Mouse (Mus musculus) olfactory bulb, adult 2 months (tissue): ENCODE results near the gene Olfr243. TPM values are rescaled to one million over a fixed set of nuclear protein-coding genes. Genes with fewer than 3 reads are reported as not detected.
"Not testable (repeated sequence)": the region's sequence is repeated elsewhere in the genome, so short reads cannot be mapped to it uniquely, and the experiment has no call there.

Experiments used
- H3K27ac ChIP-seq: fragments of 200-500 bp; 2 replicates; pipeline ENCODE4 v1.5.1; 2012; ENCODE audit warnings: low read depth, low read length; ENCODE audit not compliant: insufficient read depth
- H3K4me1 ChIP-seq: fragments of 200-500 bp; 2 replicates; pipeline ENCODE4 v1.6.1; 2012; ENCODE audit warnings: low read length; ENCODE audit not compliant: control insufficient read depth, insufficient read depth
- H3K4me3 ChIP-seq: fragments of 200-500 bp; 2 replicates; pipeline ENCODE4 v1.5.1; 2012; ENCODE audit warnings: mild to moderate bottlenecking, low read depth, low read length, moderate library complexity; ENCODE audit not compliant: insufficient read depth
- CTCF ChIP-seq: fragments of 200-500 bp; IDR thresholded peaks from 2 replicates; pipeline ENCODE4 v1.5.1; 2012; ENCODE audit warnings: low read depth, mild to moderate bottlenecking, low read length, moderate library complexity; ENCODE audit not compliant: insufficient read depth
- POLR2A ChIP-seq: fragments of 200-500 bp; IDR thresholded peaks from 2 replicates; pipeline ENCODE4 v1.6.1; 2012; ENCODE audit warnings: mild to moderate bottlenecking, low read depth, low read length, moderate library complexity; ENCODE audit not compliant: insufficient read depth
- whole genome bisulfite sequencing: fragments of 180-500 bp; shearing (Covaris S2); methylation state at CpG from one replicate; pipeline ENCODE4 v1.1.7; 2018; 5-methylcytosine and 5-hydroxymethylcytosine counted together
- polyA plus RNA-seq: library from polyadenylated mRNA; stranded (reverse); fragments of >200 nt; gene quantifications from 2 replicates; pipeline ENCODE4 v1.2.4, GENCODE M21; 2012; ENCODE audit warnings: low replicate concordance; ENCODE audit not compliant: missing spikeins, insufficient read depth, insufficient read length

Gene Olfr243
- polyA plus RNA-seq: not detected in 2 replicates

DNA sequence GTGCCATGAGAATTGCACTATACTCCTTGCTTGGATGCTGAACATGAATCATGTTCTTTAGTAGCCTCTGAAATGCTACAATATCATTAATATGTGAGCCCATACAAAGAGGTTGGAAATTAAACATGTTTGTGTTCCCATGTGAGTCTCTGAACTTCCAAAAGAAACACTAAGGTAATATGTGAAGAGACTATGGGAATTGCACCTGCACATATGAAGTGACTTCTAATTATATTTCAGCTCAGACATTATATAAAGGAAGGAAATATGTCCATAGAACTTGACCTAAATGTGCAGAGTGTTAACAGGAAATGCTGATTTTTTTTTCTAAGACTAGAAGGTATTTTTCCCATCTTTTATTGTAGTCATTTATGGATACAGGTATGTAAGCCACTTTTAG, at the start of gene Olfr243:
Olfr243 (plus strand) TSS at position 301 of the 400 bp plus-strand sequence.
- Histone ChIP-seq H3K4me1 (no peaks in the 10 kb centered on the region), H3K27ac (no peak within 1 kb of the TSS), H3K4me3 (no peak within 1 kb of the TSS)
- no peak for TF ChIP-seq POLR2A
- no peak for TF ChIP-seq CTCF

DNA sequence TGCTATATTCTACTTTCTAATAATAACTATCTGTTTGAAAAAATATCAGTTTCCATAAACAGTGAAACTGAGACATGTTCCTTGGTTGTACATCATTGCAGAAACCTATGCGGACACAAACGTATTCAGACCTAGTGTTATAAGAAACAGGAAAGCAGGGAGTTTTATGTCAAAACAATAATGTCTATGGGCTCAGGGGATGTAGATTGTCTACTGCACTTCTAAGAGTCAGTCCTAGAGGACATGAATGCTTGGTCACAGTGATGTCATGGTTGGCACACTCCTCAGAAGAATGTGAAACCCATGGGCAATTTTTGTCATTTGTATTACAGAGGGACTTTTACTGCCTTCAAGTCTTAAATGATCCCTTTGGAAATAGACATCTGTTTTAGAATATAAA, 43.4 kb upstream of the Olfr243 start, which contains the start of gene Olfr624:
Olfr624 (minus strand) TSS at position 101 of the 400 bp plus-strand sequence.
- Histone ChIP-seq H3K4me1 (no peaks in the 10 kb centered on the region), H3K27ac (no peak within 1 kb of the TSS), H3K4me3 (no peak within 1 kb of the TSS)
- WGBS: 94% methylated on average over 2 of the region's 2 CpGs
- TF ChIP-seq CTCF (no peak), POLR2A (no peak)

- H3K27ac ChIP-seq: no peak within 1 kb of the TSS
- TF ChIP-seq POLR2A (no peak), CTCF (no peak)
- H3K4me1 ChIP-seq: no peaks in the 10 kb centered on the region
- H3K4me3 ChIP-seq: no peak within 1 kb of the TSS
These were observed 32.1 kb upstream of the Olfr243 start, which contains the start of gene Olfr625-ps1 for GRCm38 (mm10) chr7:103682420-103682819. Gene Olfr625-ps1, plus strand, starts transcription at chr7:103682720.

- 90% methylated on average over 4 of the region's 4 CpGs for WGBS
- TF ChIP-seq CTCF (no peak), POLR2A (no peak)
- H3K4me3 ChIP-seq: no peak overlapping the region
- no peak overlapping the region for H3K27ac ChIP-seq
- H3K4me1 ChIP-seq: no peaks in the 10 kb centered on the region
These were observed 15.0 kb upstream of the Olfr243 start for GRCm38 (mm10) chr7:103699469-103699868.

DNA sequence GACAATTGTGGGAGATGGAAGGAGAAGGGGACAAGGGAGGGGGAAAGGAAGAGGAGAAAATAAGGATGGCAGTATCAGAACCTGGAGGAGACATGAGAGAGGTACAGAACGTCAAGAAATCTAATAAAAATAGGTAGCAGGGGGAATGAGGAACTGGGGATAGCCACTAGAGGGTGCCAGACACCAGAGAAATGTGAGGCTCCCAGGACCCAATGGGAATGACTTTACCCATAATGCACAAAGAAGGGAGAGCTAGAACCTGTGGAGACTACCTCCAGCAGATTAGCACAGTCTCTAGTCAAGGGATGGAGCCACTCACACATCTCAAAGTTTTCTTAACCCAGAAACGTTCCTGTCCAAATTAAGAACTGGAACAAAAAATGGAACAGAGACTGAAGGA, 2.4 kb upstream of the Olfr243 start:
- 37% methylated on average over 2 of the region's 2 CpGs for WGBS
- TF ChIP-seq POLR2A (no peak), CTCF (no peak)
- Histone ChIP-seq H3K4me1 (no peaks in the 10 kb centered on the region), H3K27ac (no peak overlapping the region), H3K4me3 (no peak overlapping the region)

GRCm38 (mm10) chr7:103716398-103716797, 1.9 kb downstream of the Olfr243 start:
- H3K27ac ChIP-seq, H3K4me3 ChIP-seq, H3K4me1 ChIP-seq: not testable (repeated sequence)
- WGBS: 96% methylated on average over 1 of the region's 1 CpGs

DNA sequence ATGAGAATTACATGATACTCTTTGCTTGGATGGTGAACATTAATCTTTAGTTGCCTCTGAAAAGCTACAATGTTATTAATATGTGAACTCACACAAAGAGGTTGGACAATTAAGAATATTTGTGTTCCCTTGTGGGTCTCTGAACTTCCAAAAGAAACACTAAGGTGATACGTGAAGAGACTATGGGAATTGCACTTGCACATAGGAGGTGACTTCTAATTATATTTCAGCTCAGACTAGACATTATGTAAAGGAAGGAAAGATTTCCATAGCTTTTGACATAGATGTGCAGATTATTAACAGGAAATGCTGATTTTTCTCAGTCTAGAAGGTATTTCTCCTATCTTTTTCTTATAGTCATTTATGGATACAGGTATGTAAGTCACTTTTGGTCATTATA, 15.6 kb downstream of the Olfr243 start, which contains the start of gene Olfr628:
Olfr628 (plus strand) TSS at position 301 of the 400 bp plus-strand sequence.
- Histone ChIP-seq H3K27ac (no peak within 1 kb of the TSS), H3K4me3 (no peak within 1 kb of the TSS), H3K4me1 (no peaks in the 10 kb centered on the region)
- TF ChIP-seq CTCF (no peak), POLR2A (no peak)
- 85% methylated on average over 1 of the region's 1 CpGs for WGBS

DNA sequence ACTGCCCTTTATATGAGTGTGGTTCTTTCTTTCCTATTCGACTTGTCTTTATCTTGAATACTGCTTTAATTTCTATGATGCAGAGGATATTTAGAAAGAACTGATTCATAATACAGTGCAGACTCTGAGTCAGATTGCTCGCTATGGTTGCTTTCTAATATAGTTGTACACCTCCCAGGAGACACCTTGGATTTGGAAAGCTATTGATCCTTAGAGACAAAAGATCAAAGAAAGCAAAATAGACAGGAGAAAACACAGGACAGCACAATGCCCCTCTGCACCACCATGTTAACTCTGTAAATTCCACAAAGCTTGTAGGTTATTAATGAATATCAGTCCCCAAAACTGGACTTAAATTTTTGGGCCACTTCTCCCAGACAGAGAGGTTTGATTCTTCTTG, 30.4 kb downstream of the Olfr243 start, which contains the start of gene Olfr629:
Olfr629 (minus strand) TSS at position 101 of the 400 bp plus-strand sequence.
- TF ChIP-seq CTCF: no peak
- TF ChIP-seq POLR2A: no peak
- Histone ChIP-seq H3K4me3 (no peak within 1 kb of the TSS), H3K4me1 (no peaks in the 10 kb centered on the region), H3K27ac (no peak within 1 kb of the TSS)
- WGBS: 69% methylated on average over 2 of the region's 2 CpGs

DNA sequence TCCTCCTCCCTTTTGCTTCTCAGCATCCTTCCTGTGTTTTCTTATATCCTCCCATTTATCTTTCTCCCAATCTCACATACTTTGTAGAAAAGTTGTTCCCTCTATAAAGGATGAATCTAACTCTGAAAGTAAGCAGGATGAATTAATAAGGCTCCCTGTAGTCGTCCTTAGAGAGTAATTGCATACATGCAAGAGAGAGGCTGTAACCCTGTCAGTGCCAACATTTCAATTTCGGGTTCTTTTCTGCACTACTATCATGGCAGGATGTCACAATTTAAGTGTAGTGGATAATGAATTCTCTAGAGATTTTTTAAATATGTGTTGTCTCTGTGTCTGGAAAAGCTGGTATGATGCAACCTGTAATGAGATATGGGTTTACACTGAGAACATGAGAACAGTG, 42.8 kb downstream of the Olfr243 start, which contains the start of gene Olfr630:
Olfr630 (minus strand) TSS at position 101 of the 400 bp plus-strand sequence.
- TF ChIP-seq CTCF (no peak), POLR2A (no peak)
- no peaks in the 10 kb centered on the region for H3K4me1 ChIP-seq
- no peak within 1 kb of the TSS for H3K4me3 ChIP-seq
- no peak within 1 kb of the TSS for H3K27ac ChIP-seq
- 32% methylated on average over 2 of the region's 2 CpGs for WGBS

DNA sequence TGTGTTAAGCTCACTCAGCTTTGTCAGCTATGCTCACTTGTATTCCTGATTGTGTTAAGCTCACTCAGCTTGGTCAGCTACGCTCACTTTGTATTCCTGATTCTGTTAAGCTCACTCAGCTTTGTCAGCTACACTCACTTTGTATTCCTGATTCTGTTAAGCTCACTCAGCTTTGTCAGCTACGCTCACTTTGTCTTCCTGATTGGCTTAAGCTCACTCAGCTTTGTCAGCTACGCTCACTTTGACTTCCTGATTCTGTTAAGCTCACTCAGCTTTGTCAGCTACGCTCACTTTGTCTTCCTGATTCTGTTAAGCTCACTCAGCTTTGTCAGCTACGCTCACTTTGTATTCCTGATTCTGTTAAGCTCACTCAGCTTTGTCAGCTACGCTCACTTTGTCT, 47.7 kb downstream of the Olfr243 start:
- WGBS: 84% methylated on average over 6 of the region's 6 CpGs
- H3K27ac ChIP-seq, H3K4me3 ChIP-seq, H3K4me1 ChIP-seq: not testable (repeated sequence)

- 91% methylated on average over 6 of the region's 6 CpGs for WGBS
- H3K27ac ChIP-seq, H3K4me3 ChIP-seq, H3K4me1 ChIP-seq: not testable (repeated sequence)
These were observed 53.2 kb downstream of the Olfr243 start for GRCm38 (mm10) chr7:103767687-103768086.

Other genes with a start within 250 kb of the Olfr243 start
- not detected in 2 replicates for gene Olfr608, start 244.8 kb upstream of the Olfr243 start, polyA plus RNA-seq
- not detected in 2 replicates for gene Olfr609, start 216.6 kb upstream of the Olfr243 start, polyA plus RNA-seq
- not detected in 2 replicates for gene Olfr610, start 202.5 kb upstream of the Olfr243 start, polyA plus RNA-seq
- gene Olfr611, start 193.8 kb upstream of the Olfr243 start, polyA plus RNA-seq: not detected in 2 replicates
- gene Olfr612, start 172.0 kb upstream of the Olfr243 start, polyA plus RNA-seq: not detected in 2 replicates
- not detected in 2 replicates for gene Olfr613, start 166.6 kb upstream of the Olfr243 start, polyA plus RNA-seq
- not detected in 2 replicates for gene Olfr615, start 158.6 kb upstream of the Olfr243 start, polyA plus RNA-seq
- not detected in 2 replicates for gene Olfr616, start 145.5 kb upstream of the Olfr243 start, polyA plus RNA-seq
- gene Olfr617, start 141.6 kb upstream of the Olfr243 start, polyA plus RNA-seq: not detected in 2 replicates
- gene Olfr618, start 124.6 kb upstream of the Olfr243 start, polyA plus RNA-seq: not detected in 2 replicates
- gene Olfr619, start 114.1 kb upstream of the Olfr243 start, polyA plus RNA-seq: not detected in 2 replicates
- gene Olfr620, start 102.1 kb upstream of the Olfr243 start, polyA plus RNA-seq: not detected in 2 replicates
- gene Olfr622, start 72.0 kb upstream of the Olfr243 start, polyA plus RNA-seq: not detected in 2 replicates
- gene Olfr623, start 51.0 kb upstream of the Olfr243 start, polyA plus RNA-seq: not detected in 2 replicates
- gene Olfr624, start 43.5 kb upstream of the Olfr243 start, polyA plus RNA-seq: not detected in 2 replicates
- gene Olfr625-ps1, start 32.0 kb upstream of the Olfr243 start, polyA plus RNA-seq: not detected in 2 replicates
- gene Olfr628, start 15.7 kb downstream of the Olfr243 start, polyA plus RNA-seq: not detected in 2 replicates
- gene Olfr629, start 30.3 kb downstream of the Olfr243 start, polyA plus RNA-seq: not detected in 2 replicates
- gene Olfr630, start 42.7 kb downstream of the Olfr243 start, polyA plus RNA-seq: not detected in 2 replicates
- not detected in 2 replicates for gene Olfr69, start 56.9 kb downstream of the Olfr243 start, polyA plus RNA-seq
- not detected in 2 replicates for gene Olfr68, start 65.0 kb downstream of the Olfr243 start, polyA plus RNA-seq
- gene Olfr67, start 77.2 kb downstream of the Olfr243 start, polyA plus RNA-seq: not detected in 2 replicates
- gene Hbb-bt, start 99.3 kb downstream of the Olfr243 start, polyA plus RNA-seq: not detected in 2 replicates
- gene Hbb-bs, start 113.4 kb downstream of the Olfr243 start, polyA plus RNA-seq: not detected in 2 replicates
- not detected in 2 replicates for gene Hbb-bh2, start 125.8 kb downstream of the Olfr243 start, polyA plus RNA-seq
- not detected in 2 replicates for gene Hbb-bh1, start 128.5 kb downstream of the Olfr243 start, polyA plus RNA-seq
- not detected in 2 replicates for gene Hbb-y, start 138.5 kb downstream of the Olfr243 start, polyA plus RNA-seq
- not detected in 2 replicates for gene Olfr66, start 171.6 kb downstream of the Olfr243 start, polyA plus RNA-seq
- gene Olfr64, start 179.8 kb downstream of the Olfr243 start, polyA plus RNA-seq: not detected in 2 replicates
- not detected in 2 replicates for gene Olfr65, start 188.8 kb downstream of the Olfr243 start, polyA plus RNA-seq
- gene Olfr631, start 214.2 kb downstream of the Olfr243 start, polyA plus RNA-seq: not detected in 2 replicates
- not detected in 2 replicates for gene Olfr632, start 219.7 kb downstream of the Olfr243 start, polyA plus RNA-seq
- not detected in 2 replicates for gene Olfr633, start 229.8 kb downstream of the Olfr243 start, polyA plus RNA-seq